Mouse (Mus musculus) gastrocnemius, adult 2 months (tissue): ENCODE results near the gene Smpd2. TPM values are rescaled to one million over a fixed set of nuclear protein-coding genes. Genes with fewer than 3 reads are reported as not detected.
"Not testable (repeated sequence)": the region's sequence is repeated elsewhere in the genome, so short reads cannot be mapped to it uniquely, and the experiment has no call there.

Source experiments
- DNase-seq: peaks from one replicate; pipeline ENCODE4 v3.0.0; 2022
- H3K27ac ChIP-seq: fragments of 200-600 bp; 2 replicates; pipeline ENCODE4 v1.8.1; 2022; ENCODE audit warnings: mild to moderate bottlenecking
- H3K4me3 ChIP-seq: fragments of 200-600 bp; 2 replicates; pipeline ENCODE4 v1.8.1; 2022; ENCODE audit warnings: mild to moderate bottlenecking, moderate library complexity
- CTCF ChIP-seq: fragments of 200-600 bp; IDR thresholded peaks from 2 replicates; pipeline ENCODE4 v1.8.1; 2022; ENCODE audit warnings: antibody characterized with exemption, mild to moderate bottlenecking, moderate library complexity
- intact Hi-C: fragments of 180-260 bp; cut with DNase I; formaldehyde crosslinking; loops from one replicate; pipeline ENCODE4 v1.15.1; 2025
- total RNA-seq, 2 experiments: library from RNA; stranded (reverse); gene quantifications; 2 replicates each; pipeline ENCODE4 v1.2.3; 2021

The Smpd2 gene
- total RNA-seq, 2 experiments from 2014 or later = 11.1 TPM

- intact Hi-C loops = loop anchor here (1.0 to 10.0 kb wide), 3 partner anchors 80 to 286 kb away; partner anchors contain the start of genes Cep57l1 and Sesn1
- H3K4me3 ChIP-seq = peak overlapping the region; percentile 93
- DNase-seq = peak; percentile 83
These were observed 28.4 kb upstream of the Smpd2 start for GRCm38 (mm10) chr10:41518508-41518980.

GRCm38 (mm10) chr10:41514921-41515320 is 24.8 kb upstream of the Smpd2 start:
- Histone ChIP-seq H3K4me3 (no peak overlapping the region), H3K27ac (no peak overlapping the region)
- TF ChIP-seq CTCF = no peak
- intact Hi-C loops = loop anchor here (10.0 kb wide), 1 partner anchor 290 kb away; the partner anchor contains the start of genes Cep57l1 and Sesn1
- no peak for DNase-seq

More at GRCm38 (mm10) chr10:41518508-41518980, 28.4 kb upstream of the Smpd2 start:
- H3K27ac ChIP-seq = peak overlapping the region; percentile 100
- peak; percentile 73 for TF ChIP-seq CTCF

- TF ChIP-seq CTCF = no peak
- intact Hi-C loops = loop anchor here (10.0 kb wide), 1 partner anchor 290 kb away; the partner anchor contains the start of genes Cep57l1 and Sesn1
- Histone ChIP-seq H3K27ac (no peak overlapping the region), H3K4me3 (no peak overlapping the region)
- DNase-seq = no peak
These were observed 24.1 kb upstream of the Smpd2 start for GRCm38 (mm10) chr10:41514301-41514700.

GRCm38 (mm10) chr10:41509160-41509559 is 19.0 kb upstream of the Smpd2 start:
- DNase-seq = no peak

GRCm38 (mm10) chr10:41505446-41505845 is 15.3 kb upstream of the Smpd2 start:
- intact Hi-C loops = loop anchor here (5.0 to 10.0 kb wide), 3 partner anchors 71 to 503 kb away; partner anchors contain the start of genes Ak9 and Fig4
- peak; percentile 71 for DNase-seq
- H3K4me3 ChIP-seq, H3K27ac ChIP-seq: not testable (repeated sequence)
- peak; percentile 82 for TF ChIP-seq CTCF

More at GRCm38 (mm10) chr10:41509160-41509559, 19.0 kb upstream of the Smpd2 start:
- H3K27ac ChIP-seq = no peak overlapping the region
- no peak overlapping the region for H3K4me3 ChIP-seq
- TF ChIP-seq CTCF = peak; percentile 57
- intact Hi-C loops = loop anchor here (5.0 to 10.0 kb wide), 3 partner anchors 74 to 507 kb away; partner anchors contain the start of genes Ak9 and Fig4

- DNase-seq = no peak
- no peak for TF ChIP-seq CTCF
- Histone ChIP-seq H3K27ac (no peak overlapping the region), H3K4me3 (no peak overlapping the region)
- intact Hi-C loops = loop anchor here (5.0 to 10.0 kb wide), 3 partner anchors 70 to 503 kb away; partner anchors contain the start of genes Ak9 and Fig4
These were observed 14.8 kb upstream of the Smpd2 start for GRCm38 (mm10) chr10:41504996-41505395.

GRCm38 (mm10) chr10:41500941-41501340 is 10.8 kb upstream of the Smpd2 start:
- peak; percentile 66 for DNase-seq
- intact Hi-C loops = loop anchor here (10.0 kb wide), 2 partner anchors 66 to 196 kb away; partner anchors contain the start of genes Ak9 and Fig4

GRCm38 (mm10) chr10:41491111-41491510 is 942 bp upstream of the Smpd2 start:
- TF ChIP-seq CTCF = no peak
- H3K4me3 ChIP-seq = peak overlapping the region; percentile 97; the same call in 1 of the 2 replicates
- intact Hi-C loops = no loop called here
- DNase-seq = no peak
- no peak overlapping the region for H3K27ac ChIP-seq

More at GRCm38 (mm10) chr10:41500941-41501340, 10.8 kb upstream of the Smpd2 start:
- no peak for TF ChIP-seq CTCF
- peak overlapping the region; percentile 28 for H3K27ac ChIP-seq
- no peak overlapping the region for H3K4me3 ChIP-seq

- no peak for DNase-seq
- intact Hi-C loops = no loop called here
- Histone ChIP-seq H3K4me3 (peak overlapping the region; percentile 97), H3K27ac (peak overlapping the region; percentile 92)
- TF ChIP-seq CTCF = no peak
These were observed 327 bp upstream of the Smpd2 start for GRCm38 (mm10) chr10:41490518-41490873.

GRCm38 (mm10) chr10:41489294-41489693 is 875 bp downstream of the Smpd2 start:
- no peak for DNase-seq
- intact Hi-C loops = no loop called here
- peak overlapping the region; percentile 97 for H3K4me3 ChIP-seq
- H3K27ac ChIP-seq = peak overlapping the region; percentile 92
- no peak for TF ChIP-seq CTCF

GRCm38 (mm10) chr10:41488877-41489276 is 1.3 kb downstream of the Smpd2 start:
- intact Hi-C loops = no loop called here
- no peak for DNase-seq
- H3K4me3 ChIP-seq = peak overlapping the region; percentile 97
- no peak for TF ChIP-seq CTCF
- H3K27ac ChIP-seq = peak overlapping the region; percentile 92

GRCm38 (mm10) chr10:41486506-41487170 is 3.5 kb downstream of the Smpd2 start:
- no peak for TF ChIP-seq CTCF
- no peak overlapping the region for H3K27ac ChIP-seq
- H3K4me3 ChIP-seq = no peak overlapping the region
- no peak for DNase-seq
- intact Hi-C loops = no loop called here

GRCm38 (mm10) chr10:41485778-41486177 is 4.4 kb downstream of the Smpd2 start:
- Histone ChIP-seq H3K27ac (no peak overlapping the region), H3K4me3 (no peak overlapping the region)
- TF ChIP-seq CTCF = no peak
- DNase-seq = no peak
- intact Hi-C loops = no loop called here
